Comparison of ENCODE assay signal across 21 mouse cellular contexts in the genomic region with DNA sequence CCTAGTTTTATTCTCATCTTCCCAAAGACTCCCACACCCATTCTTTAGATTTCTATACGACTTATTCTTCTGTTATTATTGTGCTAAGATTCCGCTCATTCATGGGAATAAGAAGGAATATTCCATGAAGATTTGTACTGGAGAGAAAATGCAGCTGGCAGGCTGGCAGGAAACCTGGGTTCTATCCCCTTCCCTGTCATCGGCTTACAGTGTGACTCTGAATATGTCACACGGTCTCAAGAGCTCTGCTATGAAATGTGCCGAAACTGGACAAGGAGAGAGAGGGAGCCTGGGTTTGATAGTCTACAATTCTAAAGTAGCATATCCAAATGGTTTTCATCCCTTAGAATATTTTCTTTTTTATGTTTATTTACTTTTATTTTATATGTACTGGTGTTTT.
A peak's percentile ranks its signal among the peaks of the same experiment; 100 is the strongest.
DNase-seq lines count a peak whose midpoint lies in the region; ATAC-seq lines count a peak whose summit lies in the region.
"Had no signal": no experiment of that assay in that cellular context is flagged by ENCODE, and none has a peak within 500 bp of the region (broad histone marks: within the 10 kb centered on the region; RNA-seq: fewer than 3 reads in every experiment).

No protein-coding gene starts in this region.

- peak; percentile 62 to 70 for DNase-seq in heart, adult 18-20 months
- DNase-seq in heart, postnatal 25 days (ENCODE audit: low spot score) = no peak
- peak; percentile 29 to 52 for DNase-seq in heart, adult 9 months (ENCODE audit: low spot score in 2 of 2)
- DNase-seq in heart, postnatal 14 days = peak; percentile 33 to 67
- DNase-seq in left cerebral cortex, adult 8-10 months (ENCODE audit: low spot score in 2 of 2) = no peak
- DNase-seq in ovary, postnatal 36 days (ENCODE audit: low spot score) = no peak
- DNase-seq in kidney, postnatal 4 days = no peak
- DNase-seq: adrenal gland, postnatal 10 days; cerebellum, adult 11 months; cerebellum, adult 8-10 months; cerebellum, postnatal 14 days; embryo, embryonic 11 days; gastrocnemius, postnatal 36 days; kidney, adult 11 months had no signal

- H3K4me3 ChIP-seq in heart, embryonic 15.5 days = no peak overlapping the region
- H3K4me3 ChIP-seq: embryonic facial prominence, embryonic 15.5 days; erythroblast, embryonic 14.5 days; forebrain, embryonic 10.5 days; hindbrain, embryonic 13.5 days had no signal

- H3K27me3 ChIP-seq in heart, embryonic 15.5 days = no peaks in the 10 kb centered on the region
- H3K27me3 ChIP-seq: embryonic facial prominence, embryonic 15.5 days; hindbrain, embryonic 13.5 days had no signal

- H3K27ac ChIP-seq in heart, embryonic 15.5 days = peak overlapping the region; percentile 54
- H3K27ac ChIP-seq: embryonic facial prominence, embryonic 15.5 days; forebrain, embryonic 10.5 days; hindbrain, embryonic 13.5 days; hindbrain, postnatal 0 days had no signal

- no peaks in the 10 kb centered on the region for H3K9me3 ChIP-seq in heart, embryonic 15.5 days (replicated peaks)
- H3K9me3 ChIP-seq: embryonic facial prominence, embryonic 15.5 days; forebrain, embryonic 10.5 days; hindbrain, embryonic 13.5 days had no signal

- H3K4me2 ChIP-seq in heart, embryonic 15.5 days = no peak overlapping the region; the same call in 1 of the 2 replicates
- H3K4me2 ChIP-seq: embryonic facial prominence, embryonic 15.5 days; hindbrain, embryonic 13.5 days had no signal

- no peaks in the 10 kb centered on the region for H3K36me3 ChIP-seq in heart, embryonic 15.5 days
- H3K36me3 ChIP-seq: embryonic facial prominence, embryonic 15.5 days; forebrain, embryonic 10.5 days; hindbrain, embryonic 13.5 days had no signal

- intact Hi-C loops in heart, postnatal 25 days (cut with DNase I) = loop anchor here (5.0 kb wide), 1 partner anchor 54 kb away; no protein-coding TSS in a partner anchor
- intact Hi-C loops in heart, postnatal 14 days (cut with DNase I) = loop anchor here (5.0 kb wide), 1 partner anchor 74 kb away; no protein-coding TSS in a partner anchor

- peaks cover 17% of the 10 kb centered on the region for H3K4me1 ChIP-seq in heart, embryonic 15.5 days (replicated peaks)
- H3K4me1 ChIP-seq: embryonic facial prominence, embryonic 15.5 days had no signal

- H3K9ac ChIP-seq in heart, embryonic 15.5 days = no peak overlapping the region
- H3K9ac ChIP-seq: embryonic facial prominence, embryonic 15.5 days; hindbrain, embryonic 13.5 days had no signal

- peak; percentile 81; the same call in 1 of the 2 replicates for ATAC-seq in heart, embryonic 15.5 days (replicated peaks; ENCODE audit: insufficient number of reproducible peaks, insufficient read depth, low FRiP score, low read depth)
- ATAC-seq: forebrain, embryonic 14.5 days; hindbrain, postnatal 0 days had no signal

- 24% methylated on average over 5 of the region's 5 CpGs for WGBS in heart, embryonic 15.5 days

Comparison
In these comparisons a context has a peak if more than half of its experiments do, and no peak if none do; other contexts are left out.
1. DNase-seq: peak in heart, adult 18-20 months (2 of 2), heart, adult 9 months (2 of 2) and heart, postnatal 14 days (2 of 2); none in heart, postnatal 25 days (single experiment), left cerebral cortex, adult 8-10 months (0 of 2), ovary, postnatal 36 days (single experiment) and kidney, postnatal 4 days (0 of 2).